Mouse (Mus musculus) layer of hippocampus, adult 9-11 months (tissue): Measurements from ENCODE around the gene Angptl2.

Experiments
- DNase-seq: peaks from one replicate; pipeline ENCODE4 v3.0.0; 2022

The Angptl2 gene

GRCm38 (mm10) chr2:33232782-33233570 is 17.1 kb downstream of the Angptl2 start:
- DNase-seq, result no peak

GRCm38 (mm10) chr2:33233856-33234255 is 18.0 kb downstream of the Angptl2 start:
- DNase-seq, result peak; percentile 52

GRCm38 (mm10) chr2:33234848-33235247 is 19.0 kb downstream of the Angptl2 start:
- DNase-seq, result peak; percentile 34

GRCm38 (mm10) chr2:33237581-33237980 is 21.7 kb downstream of the Angptl2 start:
- no peak for DNase-seq

GRCm38 (mm10) chr2:33244880-33245279 is 29.0 kb downstream of the Angptl2 start:
- no peak for DNase-seq

GRCm38 (mm10) chr2:33245350-33245749 is 29.5 kb downstream of the Angptl2 start:
- no peak for DNase-seq

- no peak for DNase-seq
These were observed 31.0 kb downstream of the Angptl2 start for GRCm38 (mm10) chr2:33246841-33247240.

GRCm38 (mm10) chr2:33248549-33248948 is 32.7 kb downstream of the Angptl2 start:
- DNase-seq, result no peak

- DNase-seq, result no peak
These were observed 34.2 kb downstream of the Angptl2 start for GRCm38 (mm10) chr2:33249922-33250633.

- no peak for DNase-seq
These were observed 36.9 kb downstream of the Angptl2 start for GRCm38 (mm10) chr2:33252751-33253150.

- DNase-seq, result no peak
These were observed 37.8 kb downstream of the Angptl2 start for GRCm38 (mm10) chr2:33253572-33254190.

- no peak for DNase-seq
These were observed 38.6 kb downstream of the Angptl2 start for GRCm38 (mm10) chr2:33254318-33254985.

- DNase-seq, result no peak
These were observed 41.1 kb downstream of the Angptl2 start for GRCm38 (mm10) chr2:33256769-33257537.

- peak; percentile 73 for DNase-seq
These were observed 44.9 kb downstream of the Angptl2 start for GRCm38 (mm10) chr2:33260772-33261171.

- no peak for DNase-seq
These were observed 45.6 kb downstream of the Angptl2 start for GRCm38 (mm10) chr2:33261475-33261874.

- no peak for DNase-seq
These were observed 49.9 kb downstream of the Angptl2 start for GRCm38 (mm10) chr2:33265793-33266192.

- no peak for DNase-seq
These were observed 51.2 kb downstream of the Angptl2 start for GRCm38 (mm10) chr2:33267075-33267474.

- DNase-seq, result no peak
These were observed 52.7 kb downstream of the Angptl2 start for GRCm38 (mm10) chr2:33268384-33269131.

GRCm38 (mm10) chr2:33269132-33269493 is 53.2 kb downstream of the Angptl2 start:
- no peak for DNase-seq

- no peak for DNase-seq
These were observed 54.7 kb downstream of the Angptl2 start for GRCm38 (mm10) chr2:33270569-33270968.

- no peak for DNase-seq
These were observed 55.6 kb downstream of the Angptl2 start for GRCm38 (mm10) chr2:33271511-33271910.
